Mouse (Mus musculus): Measurements from ENCODE around the gene Sema4d.
"Not testable (repeated sequence)": the region's sequence is repeated elsewhere in the genome, so short reads cannot be mapped to it uniquely, and the experiment has no call there.

The Sema4d gene

DNA sequence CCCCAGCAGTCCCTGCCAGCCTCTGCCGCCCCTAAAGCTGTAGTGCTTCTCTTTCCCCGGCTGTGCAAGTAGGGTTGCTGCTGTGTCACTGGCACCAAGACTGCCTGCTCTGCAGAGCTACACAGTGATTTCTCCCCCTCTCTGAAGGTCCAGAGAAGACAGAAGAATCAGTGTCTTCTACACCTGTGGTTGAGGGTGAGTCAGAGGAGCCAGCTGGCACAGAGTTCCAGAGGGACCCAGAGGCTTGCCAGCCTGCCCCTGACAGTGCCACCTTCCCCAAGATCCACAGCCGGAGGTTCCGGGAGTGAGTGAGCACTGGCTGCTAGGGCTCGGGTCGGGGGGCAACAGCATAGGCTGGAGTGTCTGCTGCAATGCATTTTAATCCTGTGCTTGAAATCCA, 114.9 kb downstream of the Sema4d start:
- no peak for DNase-seq (ENCODE audit: low spot score)

DNA sequence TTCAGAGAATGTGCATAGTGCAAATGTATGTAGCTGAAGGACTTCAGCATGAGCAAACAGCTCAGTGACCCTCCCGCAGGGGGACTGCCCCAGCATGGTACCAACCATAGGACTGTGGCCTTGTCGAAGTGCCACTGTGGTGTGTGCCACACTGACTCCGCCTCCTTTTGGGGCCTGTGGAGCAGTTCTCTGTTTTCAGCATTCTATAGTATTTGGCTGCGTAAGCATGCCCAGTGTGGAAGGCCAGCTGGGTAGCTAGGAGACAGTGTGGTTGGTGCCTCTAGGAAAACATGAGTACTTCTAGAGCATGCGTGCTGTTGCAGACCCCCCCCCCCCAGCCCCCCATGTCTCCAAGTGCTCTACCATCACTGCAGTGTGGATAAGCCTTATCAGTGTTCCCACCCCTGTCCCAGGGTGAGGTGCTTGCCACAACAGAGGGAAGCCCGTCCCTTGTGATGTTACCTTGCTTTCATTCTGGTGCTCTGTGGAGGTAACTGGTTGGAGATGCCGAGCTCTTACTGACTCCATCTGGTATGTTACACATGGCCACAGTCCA, 115.8 kb downstream of the Sema4d start:
- DNase-seq (ENCODE audit: low spot score), result no peak

DNA sequence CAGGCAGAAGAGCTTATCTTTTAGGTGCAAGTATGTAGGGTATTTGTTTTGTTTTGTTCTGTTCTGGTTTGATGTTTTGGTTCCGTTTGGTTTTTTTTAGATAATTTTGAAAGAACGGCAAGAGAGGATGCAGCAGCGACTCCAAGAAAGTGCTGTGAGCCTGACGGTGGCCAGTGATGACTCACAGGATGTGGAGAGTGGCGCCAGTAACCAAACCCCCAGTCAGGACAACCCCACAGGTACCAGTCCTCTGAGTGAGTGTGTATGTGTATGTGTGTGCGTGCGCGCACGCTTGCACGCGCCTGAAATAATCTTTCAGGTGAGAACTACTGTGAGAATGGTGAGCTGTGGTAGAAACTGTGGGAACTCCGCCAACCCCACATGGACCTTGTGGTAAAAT, 116.5 kb downstream of the Sema4d start:
- no peak for DNase-seq (ENCODE audit: low spot score)

DNA sequence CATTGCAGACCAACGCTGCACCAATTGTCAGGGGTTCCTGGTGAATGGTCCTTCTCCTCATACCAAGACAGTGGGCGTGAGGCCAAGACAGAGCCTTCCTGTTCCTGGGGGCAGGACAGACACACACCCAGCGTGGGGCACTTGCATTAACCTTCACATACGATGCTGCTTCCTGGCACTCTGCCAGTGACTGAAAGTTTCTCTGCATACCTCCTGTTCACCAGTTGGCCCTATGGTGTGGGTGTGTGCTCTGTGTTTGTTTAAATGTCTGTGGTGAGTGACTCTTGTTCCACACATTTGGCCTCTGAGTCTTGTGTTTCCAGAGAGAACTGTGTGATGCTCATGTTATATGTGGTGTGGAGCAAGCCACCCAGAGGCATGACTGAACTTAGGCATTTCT, 116.9 kb downstream of the Sema4d start:
- no peak for DNase-seq (ENCODE audit: low spot score)

DNA sequence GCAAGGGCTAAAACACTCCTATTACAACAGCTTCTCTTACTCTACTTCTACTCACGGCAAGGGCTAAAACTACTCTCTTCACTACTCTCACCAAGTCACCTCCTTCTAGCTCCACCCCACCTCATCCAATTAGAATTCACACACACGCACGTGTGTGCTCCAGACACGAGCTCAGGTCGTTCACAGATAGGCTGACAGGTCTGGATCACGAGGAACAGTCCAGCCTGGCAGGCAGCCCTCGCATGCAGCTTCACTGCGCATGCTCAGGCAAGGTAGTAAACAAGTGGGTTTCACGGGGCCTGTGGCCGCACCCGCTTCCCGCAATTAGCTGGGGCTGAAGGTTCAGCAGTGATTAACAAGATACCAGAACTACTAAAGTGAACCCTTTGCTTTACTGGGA, 125.4 kb downstream of the Sema4d start:
- not testable (repeated sequence) for DNase-seq (ENCODE audit: low spot score)

DNA sequence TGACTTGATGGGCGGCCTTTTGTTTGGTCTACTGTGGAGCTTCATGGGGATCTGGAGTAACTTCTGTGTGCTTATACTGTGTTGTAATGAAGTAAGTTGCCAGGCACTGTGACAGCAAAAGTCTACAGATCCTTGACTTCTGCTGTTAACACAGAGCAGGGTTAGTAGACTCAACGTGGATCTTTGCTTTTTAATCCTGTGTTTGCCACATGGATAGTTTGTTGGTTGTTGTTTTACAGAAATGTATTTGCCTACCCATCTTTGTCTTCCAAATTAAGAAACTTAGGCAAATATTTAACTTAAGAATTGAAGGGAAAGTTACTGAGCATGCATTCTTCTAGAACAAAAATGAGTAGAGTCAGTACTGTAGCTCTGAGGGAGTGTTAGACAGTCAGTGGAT, 130.0 kb downstream of the Sema4d start:
- no peak for DNase-seq (ENCODE audit: low spot score)

DNA sequence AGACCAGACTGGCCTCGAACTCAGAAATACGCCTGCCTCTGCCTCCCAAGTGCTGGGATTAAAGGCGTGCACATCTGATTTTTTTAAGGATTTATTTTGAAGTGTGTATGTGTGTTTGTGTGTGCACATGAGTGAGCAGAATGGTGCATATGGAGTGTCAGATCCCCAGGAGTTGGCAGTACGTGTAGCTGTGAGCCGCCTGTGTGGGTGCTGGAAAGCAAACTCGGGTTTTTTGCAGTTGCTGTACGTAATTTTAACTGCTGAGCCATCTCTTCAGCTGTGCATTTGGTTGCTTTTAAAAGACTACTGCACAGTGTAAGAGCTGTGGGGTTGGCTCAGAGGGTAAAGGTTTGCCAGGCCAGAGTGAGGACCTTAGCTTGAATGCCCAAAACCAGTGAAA, 134.0 kb downstream of the Sema4d start:
- no peak for DNase-seq (ENCODE audit: low spot score)

DNA sequence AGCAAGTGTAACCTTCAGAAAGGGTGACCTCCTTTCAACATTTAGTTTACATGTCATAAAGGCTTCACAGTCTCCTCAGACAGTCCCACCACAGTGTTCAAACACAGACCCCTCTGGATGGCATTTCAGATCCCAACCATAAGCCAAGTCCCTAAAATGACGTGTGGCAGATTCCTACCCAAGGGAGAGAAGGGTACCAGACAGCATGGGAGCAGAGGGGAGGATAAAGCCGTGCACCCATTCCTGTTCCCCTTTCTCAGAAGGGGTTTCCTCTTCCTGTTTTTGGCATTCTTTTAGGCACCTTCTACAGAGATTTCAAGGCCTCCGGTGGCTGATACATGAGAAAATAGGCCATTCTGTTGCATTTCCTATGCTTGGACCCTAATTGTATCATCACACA, 135.5 kb downstream of the Sema4d start:
- DNase-seq (ENCODE audit: low spot score), result no peak

DNA sequence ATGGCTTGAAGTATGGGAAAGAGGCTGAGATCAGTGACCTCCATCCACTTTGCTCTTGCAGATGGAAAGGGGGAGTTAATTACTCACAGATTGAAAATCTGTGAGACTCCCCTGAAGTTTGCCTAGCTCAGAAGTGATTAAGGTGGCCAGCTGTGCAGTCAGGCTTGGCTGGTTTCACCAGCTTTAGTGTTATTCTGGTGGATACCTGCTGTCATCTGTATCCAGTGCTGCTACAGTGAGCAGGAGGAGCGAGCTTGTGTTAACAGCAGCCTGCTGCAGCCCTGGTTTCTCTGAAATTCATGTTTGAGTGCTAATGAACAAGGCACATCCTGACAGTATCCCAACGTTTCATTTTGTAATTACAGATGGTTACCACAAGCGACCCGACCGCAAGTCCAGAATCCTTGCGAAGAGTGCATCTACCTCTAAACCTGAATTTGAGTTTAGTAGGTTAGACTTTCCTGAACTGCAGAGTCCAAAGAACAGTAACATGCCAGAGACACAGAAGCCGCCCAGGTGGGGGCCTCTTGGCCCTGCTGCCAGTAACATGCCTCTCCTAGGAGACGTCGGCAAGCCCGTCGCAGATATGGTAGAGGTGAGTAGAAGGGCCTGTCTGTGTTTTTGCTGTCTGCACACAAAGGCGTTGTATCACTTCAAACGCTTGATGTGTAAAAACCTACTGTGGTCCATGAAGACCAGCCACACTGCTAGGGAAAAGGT, 136.9 kb downstream of the Sema4d start:
- no peak for DNase-seq (ENCODE audit: low spot score)

DNA sequence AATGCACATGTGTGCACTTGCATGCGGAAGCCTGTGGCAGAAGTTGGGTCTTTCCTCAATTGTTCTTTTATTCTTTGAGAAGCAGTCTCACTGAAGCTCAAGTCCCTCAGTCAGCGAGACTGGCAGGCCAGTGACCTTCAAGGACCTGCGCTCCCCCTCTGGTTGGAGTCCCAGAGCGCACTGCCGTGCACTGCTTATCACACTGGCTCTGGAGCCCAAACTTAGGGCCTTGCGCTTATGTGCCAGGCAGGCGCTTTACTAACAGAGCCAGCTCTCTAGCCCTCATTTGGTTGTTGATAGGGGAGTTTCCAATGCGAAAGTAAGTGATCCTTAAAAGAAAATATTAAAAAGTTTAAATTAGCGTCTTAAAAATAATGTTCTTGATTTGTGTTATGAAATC, 139.6 kb downstream of the Sema4d start:
- no peak for DNase-seq (ENCODE audit: low spot score)

DNA sequence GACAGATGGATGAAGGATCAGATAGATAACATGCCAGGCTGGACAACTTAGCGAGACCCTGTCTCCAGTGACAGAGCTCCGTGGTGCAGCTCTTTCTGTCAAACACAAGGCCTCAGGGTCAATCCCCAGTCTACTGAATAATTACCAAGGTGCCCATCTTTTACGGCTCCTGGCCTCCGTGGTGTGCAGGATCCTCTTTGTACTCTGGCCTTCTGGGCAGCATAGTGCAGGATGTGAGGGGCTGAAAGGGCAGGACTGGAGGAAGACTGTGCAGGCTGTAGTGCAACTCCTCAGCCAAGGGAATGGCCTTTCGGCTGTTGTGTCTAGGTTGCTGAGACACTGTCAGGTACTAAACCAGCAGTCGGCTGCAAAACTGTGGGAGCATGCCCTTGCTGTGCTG, 140.4 kb downstream of the Sema4d start:
- DNase-seq (ENCODE audit: low spot score), result no peak

DNA sequence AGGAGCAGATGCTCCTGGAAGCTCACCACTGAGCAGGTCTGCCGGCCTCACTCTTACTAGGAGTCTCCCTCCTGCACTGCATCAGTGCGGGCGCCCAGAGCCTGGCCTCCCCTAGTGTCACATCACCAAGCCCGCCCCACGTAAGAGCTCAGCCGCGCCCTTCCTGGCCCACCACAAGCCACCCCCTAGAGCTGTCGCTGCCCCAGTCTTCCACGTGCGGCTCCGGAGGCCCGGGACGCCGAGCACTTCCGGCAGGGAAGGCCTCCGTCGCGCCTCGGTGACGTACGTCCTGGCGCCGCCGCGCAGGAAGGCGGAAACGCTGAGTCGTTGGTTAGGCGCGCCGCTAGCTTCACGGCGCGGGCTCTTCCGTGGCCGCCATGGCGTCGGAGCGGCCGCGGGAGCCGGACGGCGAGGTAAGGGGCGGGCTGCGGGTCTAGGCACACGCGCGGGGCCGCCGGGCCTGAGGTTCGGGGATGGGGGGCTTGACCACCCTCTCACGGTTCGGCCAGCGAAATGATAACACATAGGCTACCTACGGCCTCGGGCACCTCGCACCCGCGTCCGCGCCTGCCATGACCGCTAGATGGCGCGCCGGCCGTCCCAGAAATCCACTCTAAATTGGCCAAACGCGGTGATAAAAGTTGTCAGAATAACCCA, 142.0 kb downstream of the Sema4d start, which contains the start of gene Secisbp2:
Secisbp2 (plus strand) TSS at position 290 of the 657 bp plus-strand sequence.
- DNase-seq (ENCODE audit: low spot score), result peak; percentile 93

DNA sequence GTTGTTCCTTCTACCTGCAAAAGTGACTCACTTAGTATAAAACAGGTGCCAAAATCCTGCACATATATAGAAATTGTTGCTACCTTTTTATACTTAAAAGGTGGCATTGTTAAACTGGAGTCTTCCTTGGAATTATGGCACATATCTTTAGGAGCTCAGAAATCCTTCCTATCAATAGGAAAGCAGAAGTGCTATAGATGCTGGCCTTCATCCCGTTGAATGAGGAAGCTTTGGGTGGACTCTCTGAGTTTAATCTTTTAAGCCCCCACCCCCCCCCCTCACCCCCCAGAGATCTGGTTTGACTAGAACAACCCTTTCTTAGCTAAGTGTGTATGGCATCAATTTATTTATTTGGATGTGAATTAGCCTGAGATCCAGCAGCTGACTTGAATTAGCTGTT, 143.8 kb downstream of the Sema4d start:
- no peak for DNase-seq (ENCODE audit: low spot score)

DNA sequence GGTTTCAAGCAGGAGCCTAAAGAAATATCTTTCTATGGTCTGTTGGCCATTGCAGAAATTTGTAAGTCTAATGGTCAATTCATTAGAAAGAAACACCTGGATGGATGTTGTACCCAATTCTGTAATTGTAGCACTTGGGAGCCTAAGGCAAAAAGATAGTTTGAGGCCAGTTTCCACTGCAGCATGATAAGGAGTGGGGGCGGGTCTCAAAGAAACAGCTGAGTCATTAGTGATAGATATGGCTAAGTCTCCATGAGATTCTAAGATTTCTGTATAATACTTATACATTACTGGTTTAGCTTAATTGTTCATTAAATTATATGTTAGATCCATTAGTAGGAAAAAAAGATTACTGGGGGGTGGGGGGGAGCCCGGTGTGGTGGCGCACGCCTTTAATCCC, 145.3 kb downstream of the Sema4d start:
- peak; percentile 43 for DNase-seq (ENCODE audit: low spot score)

DNA sequence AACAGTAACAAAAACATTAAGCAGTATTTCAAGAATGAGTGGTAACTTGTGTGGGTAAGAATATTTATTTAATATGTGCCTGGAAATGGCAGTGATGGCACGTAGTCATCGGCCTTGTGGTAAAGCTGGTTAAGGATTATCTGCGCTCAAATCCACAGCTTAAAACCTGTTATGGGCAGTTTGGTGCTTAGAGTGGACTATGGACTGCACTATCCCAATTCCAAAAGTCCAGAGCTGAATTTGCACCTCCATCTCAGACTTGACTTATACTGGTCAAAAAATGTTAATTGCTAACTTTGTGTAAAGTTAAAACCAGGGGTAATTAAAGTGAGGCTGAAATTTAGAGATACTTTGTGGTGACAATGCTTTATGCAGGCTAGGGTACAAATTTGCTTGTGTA, 145.8 kb downstream of the Sema4d start:
- peak; percentile 67 for DNase-seq (ENCODE audit: low spot score)

DNA sequence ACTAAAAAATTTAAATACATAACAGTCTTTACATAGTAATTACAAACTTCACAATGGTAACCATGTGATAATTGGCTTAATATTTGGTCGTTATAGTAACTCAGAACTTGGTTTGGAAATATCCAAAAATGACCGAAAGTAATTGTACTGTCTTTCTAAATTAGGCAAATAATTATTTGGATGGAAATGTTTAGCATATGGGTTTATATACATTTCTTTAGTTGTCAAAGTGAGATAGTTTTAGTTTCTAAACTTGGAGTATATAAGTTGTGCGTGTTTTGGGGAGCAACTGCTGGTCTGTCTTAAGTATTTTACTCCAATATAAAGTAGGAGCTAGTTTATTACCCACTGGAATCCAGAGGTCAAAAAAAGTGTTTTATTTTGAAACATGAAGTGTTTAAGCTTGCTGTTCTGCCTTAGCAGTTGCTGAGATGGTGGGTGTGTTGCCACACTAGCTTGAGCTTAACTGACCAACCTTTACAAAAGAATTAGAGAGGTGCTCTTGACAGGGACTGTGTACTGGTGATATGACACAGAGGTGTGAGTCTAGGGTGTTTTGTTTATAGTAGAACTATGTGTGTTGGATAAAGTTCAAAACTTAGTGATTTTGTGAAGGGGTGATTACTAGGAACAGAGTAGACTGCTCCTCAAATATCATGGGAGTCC, 147.1 kb downstream of the Sema4d start:
- no peak for DNase-seq (ENCODE audit: low spot score)

DNA sequence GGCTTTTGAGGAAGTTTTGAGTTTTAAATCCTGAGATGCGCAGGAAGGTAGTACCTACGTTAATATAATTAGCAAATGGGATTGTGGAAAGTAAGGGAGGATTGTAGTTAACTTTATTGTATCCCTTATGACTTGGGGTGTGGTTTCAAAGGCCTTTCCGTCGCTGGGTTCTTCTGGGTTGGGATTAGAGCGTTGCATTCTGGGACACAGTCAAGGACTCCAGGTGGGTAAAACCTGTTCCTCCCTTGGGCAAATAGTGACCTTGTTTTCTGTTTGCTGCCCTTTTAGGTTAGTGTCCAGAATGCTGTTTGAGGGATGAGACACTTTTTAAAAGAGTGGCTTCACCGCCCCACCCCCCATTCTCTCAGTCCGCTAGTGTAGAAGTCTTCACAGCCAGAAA, 147.7 kb downstream of the Sema4d start:
- peak; percentile 50 for DNase-seq (ENCODE audit: low spot score)

DNA sequence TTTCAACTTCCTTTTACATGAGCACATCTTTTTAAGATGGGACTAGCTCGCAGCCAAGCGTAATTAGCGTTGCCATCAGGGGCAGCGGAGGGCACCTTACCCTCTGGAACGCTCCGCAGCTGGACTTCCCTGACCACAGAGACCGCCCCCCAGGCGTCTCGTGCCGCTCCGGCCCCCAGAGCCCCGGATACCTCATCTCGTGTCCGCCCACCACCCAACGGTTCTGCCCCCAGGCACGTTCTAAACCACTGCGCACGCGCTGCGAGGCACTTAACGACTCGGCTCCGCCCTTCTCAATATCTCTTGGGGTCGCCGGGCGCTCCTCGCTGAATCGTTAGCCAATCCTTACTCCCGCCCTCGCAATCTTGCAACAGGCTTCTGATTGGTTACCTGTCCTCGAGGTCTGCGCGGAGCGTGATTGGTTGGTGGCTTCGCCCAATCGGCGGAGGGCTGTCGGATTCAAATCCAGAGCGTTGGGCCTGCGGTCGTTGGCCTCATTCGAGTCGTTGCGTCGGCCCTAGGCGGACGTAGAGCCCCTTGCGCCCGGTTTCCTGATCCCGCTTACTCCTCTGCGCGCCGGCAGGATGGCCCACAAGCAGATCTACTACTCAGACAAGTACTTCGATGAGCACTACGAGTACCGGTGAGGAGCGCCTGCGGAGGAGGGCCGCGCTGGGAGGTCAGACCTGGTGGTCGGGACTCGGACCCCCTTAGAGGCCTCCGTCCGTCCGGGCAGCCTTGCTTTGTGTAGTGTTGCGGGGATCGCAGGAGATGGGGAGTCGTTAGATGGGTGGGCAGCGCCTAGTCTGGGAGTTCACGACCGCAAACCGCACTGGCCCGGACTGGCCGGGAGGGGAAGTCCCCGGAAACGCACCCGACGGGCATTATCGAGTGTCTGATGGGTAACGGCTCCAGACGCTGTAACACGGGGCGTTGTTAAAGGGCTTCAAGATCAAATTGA, 148.4 kb downstream of the Sema4d start, which contains the start of gene Cks2:
Cks2 (plus strand) TSS at position 404 of the 961 bp plus-strand sequence.
- peak; percentile 100 for DNase-seq (ENCODE audit: low spot score)

DNA sequence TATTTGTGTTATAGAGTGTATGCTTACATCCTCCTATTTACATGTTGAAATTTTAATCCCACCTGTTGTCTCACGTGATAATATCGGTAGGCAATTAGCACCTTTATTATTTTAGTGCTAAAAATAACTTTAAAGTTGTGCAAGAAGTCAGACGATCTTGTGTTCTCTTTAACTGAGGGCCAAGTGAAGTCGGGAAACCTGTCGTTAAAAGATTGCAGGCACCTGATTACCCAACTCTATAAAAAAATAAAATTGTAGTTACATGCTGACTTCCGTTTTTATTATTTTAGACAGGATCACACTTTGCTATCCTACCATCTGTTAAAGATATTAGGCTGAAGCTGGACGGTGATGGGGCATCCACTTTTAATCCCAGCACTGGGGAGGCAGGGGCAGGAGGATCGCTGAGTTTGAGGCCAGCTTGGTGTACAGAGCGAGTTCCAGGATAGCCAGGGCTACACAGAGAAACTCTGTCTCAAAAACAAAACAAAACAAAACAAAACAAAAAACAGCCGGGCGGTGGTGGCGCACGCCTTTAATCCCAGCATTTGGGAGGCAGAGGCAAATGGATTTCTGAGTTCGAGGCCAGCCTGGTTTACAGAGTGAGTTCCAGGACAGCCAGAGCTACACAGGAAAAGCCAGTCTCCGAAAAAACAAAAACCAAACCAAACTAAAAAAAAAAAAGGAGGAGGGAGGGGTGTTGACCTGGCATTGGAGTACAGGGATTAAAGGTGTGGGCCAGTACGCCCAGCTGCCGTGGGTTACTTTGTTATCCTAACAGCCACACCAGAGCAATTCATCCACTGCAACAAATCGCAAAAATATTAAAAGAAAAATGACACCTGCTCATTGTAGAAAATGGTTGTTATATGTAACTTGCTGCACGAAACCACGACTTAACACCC, 149.4 kb downstream of the Sema4d start:
- DNase-seq (ENCODE audit: low spot score), result no peak

DNA sequence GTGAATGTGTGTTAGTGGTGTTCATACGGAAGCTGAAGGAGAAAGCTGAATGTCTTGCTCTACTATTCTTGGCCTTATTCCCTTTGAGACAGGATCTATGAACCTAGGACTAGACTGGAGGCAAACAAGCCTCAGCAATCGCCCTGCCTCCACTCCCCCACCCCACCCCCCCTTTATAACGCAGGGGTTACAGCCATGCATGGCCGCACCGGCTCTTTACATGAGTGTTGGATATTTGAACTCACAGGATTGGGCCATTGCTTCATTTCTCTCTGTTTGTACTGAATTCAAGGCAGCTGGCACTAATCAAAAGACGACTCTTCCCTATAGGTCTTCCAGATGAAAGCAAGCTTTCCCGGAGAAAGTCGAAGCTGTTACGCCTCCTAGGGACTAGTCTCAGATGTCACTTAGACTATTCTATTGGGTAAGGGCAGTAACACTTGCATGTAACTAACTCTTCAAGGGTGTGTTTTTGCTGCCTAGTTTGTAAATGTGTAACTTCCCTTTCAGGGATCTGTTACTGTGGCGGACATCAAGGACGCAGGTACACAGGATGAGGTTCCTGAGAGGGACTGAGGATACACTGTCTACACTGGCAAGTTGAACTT, 151.3 kb downstream of the Sema4d start:
- peak; percentile 70 for DNase-seq (ENCODE audit: low spot score)

Data from yolk sac, embryonic 10.5 days (tissue).